Mouse (Mus musculus): ENCODE results near the gene Rnf10. TPM values are rescaled to one million over a fixed set of nuclear protein-coding genes. Genes with fewer than 3 reads are reported as not detected.

The Rnf10 gene
- polyA plus RNA-seq, 1 experiment: 127 TPM

DNA sequence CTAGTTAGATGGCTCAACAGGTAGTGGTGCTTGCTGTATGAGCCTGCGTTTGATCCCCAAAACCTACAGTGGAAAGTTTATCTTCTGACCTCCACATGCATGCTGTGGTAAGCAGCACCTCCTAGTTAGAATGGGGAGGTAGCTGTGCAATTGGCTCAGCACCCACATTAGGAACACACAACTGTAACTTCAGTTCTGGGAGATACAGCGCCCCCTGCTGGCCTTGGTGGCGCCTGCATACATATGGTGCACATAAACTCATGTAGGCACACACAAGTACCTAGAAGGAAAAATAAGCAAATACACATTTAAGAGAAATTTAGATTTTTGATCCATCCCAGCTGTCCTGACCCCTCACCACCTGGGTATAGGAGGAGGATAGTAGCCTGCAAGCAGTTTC lies 50.2 kb downstream of the Rnf10 start:
- peaks cover 4% of the 10 kb centered on the region for H3K4me1 ChIP-seq
- TF ChIP-seq FLI1 (IDR thresholded peaks at IDR 0.05; ENCODE audit: low read length): no peak
- H3K9me3 ChIP-seq: peaks cover 22% of the 10 kb centered on the region
- peaks cover 77% of the 10 kb centered on the region for H3K27me3 ChIP-seq (replicated peaks)
- H3K4me3 ChIP-seq (replicated peaks): no peak overlapping the region
- H3K36me3 ChIP-seq (replicated peaks; ENCODE audit: low read length): no peaks in the 10 kb centered on the region

DNA sequence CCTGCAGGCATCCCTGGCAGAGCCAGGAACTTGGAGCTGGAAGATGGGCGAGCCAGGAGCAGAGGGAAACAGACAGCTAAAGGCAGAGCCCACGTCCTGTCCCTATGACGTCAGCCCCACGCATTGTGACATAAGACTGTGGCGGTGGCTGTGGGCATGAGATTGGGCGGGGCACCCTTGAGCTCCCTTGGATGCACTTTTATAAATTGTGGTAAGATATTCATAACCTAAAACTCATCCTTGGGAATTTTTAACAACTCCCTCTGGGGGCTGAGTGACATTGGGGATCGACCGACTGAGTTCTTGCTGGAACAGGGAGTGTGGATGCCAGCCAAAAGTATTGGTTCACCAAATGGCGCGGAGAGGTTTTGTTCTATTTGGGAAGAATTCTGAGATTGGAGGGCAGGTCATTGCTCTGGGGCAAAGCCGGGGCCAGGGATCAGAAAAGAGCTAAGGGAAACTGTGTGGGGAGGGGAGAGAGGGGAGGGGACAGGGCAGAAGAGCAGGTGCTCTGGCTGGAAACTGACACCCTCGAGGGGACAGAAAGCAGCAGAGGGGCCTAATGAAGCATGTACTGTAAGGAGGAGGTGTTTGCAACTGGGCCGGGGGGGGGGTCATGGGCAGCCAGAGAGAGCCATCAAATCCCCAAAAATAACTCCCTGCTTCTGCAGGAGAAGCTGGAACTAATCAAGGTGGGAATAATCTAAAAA lies 51.6 kb downstream of the Rnf10 start:
- H3K27me3 ChIP-seq (replicated peaks): peaks cover 80% of the 10 kb centered on the region
- H3K36me3 ChIP-seq (replicated peaks; ENCODE audit: low read length): no peaks in the 10 kb centered on the region
- no peak for TF ChIP-seq GATA1 (IDR thresholded peaks at IDR 0.05; ENCODE audit: borderline replicate concordance, low read length)
- TF ChIP-seq FLI1 (IDR thresholded peaks at IDR 0.05; ENCODE audit: low read length): no peak
- H3K9me3 ChIP-seq: peaks cover 22% of the 10 kb centered on the region
- peaks cover 4% of the 10 kb centered on the region for H3K4me1 ChIP-seq
- H3K4me3 ChIP-seq (replicated peaks): no peak overlapping the region

DNA sequence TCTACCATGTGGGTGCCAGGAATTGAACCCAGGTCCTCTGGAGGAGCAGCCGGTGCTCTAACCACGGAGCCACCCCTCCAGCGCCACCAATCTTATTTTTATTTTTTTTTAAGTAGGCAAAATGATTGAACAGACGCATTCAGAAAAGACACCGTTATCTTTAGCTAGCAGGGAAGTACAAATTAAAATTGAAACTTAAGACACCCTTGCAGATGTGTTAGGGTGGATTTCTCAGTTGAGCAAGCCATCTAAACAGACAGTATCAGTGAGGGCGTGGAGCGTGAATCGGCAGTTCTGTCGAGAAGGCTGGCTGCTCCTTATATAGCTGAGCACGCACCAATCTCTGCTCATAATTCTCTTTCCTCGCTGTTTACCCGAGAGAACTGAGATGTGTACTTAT lies 54.7 kb downstream of the Rnf10 start:
- Histone ChIP-seq H3K27me3 (replicated peaks) (peaks cover 86% of the 10 kb centered on the region), H3K36me3 (replicated peaks; ENCODE audit: low read length) (no peaks in the 10 kb centered on the region), H3K4me1 (peaks cover 19% of the 10 kb centered on the region), H3K4me3 (replicated peaks) (no peak overlapping the region), H3K9me3 (peaks cover 26% of the 10 kb centered on the region)
- TF ChIP-seq GATA1 (IDR thresholded peaks at IDR 0.05; ENCODE audit: borderline replicate concordance, low read length) (no peak), FLI1 (IDR thresholded peaks at IDR 0.05; ENCODE audit: low read length) (no peak)

DNA sequence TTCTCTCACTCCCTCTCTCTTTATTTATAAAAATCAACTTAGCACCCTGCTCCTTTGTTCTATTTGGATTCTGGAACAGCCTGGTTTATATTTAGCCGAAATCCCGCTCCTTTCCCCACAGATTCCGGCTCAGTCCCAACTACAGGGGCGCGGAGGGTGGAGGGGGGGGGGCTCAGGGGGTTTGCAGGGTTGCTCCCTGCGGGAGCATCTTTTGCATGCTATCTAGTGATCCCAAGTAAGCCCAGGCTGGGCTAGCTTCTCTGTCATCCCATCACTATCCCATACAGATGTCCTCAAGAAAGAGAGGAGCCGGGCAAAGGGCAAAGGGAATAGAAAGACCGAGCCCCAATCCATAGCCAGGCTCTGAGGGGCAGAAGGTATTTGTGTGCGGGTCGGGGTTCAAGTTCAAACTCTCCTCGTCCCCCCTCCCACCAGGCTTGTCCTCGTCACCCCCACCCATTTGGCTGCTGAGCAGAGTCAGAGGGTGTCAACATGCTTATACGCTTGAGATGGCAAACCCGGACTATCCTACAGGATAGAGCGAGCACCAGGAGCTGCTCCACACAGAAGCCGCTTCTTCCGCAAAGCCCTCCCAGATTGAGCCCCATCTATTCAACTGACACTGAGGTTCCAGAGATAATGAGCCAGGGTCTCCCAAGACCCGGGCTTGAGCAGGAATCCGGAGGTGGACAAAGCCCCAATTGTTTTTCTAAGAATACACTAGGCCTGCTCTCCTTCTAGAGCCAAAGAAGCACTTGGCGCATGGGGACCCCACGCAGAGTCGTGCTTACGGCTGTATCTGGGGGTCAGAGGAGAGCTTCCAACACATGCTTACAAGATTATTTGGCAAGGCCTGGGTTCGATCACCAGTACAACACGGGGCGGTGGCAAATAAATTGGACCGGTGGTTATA lies 57.2 kb downstream of the Rnf10 start:
- H3K27me3 ChIP-seq (replicated peaks): peaks cover 86% of the 10 kb centered on the region
- no peak overlapping the region for H3K4me3 ChIP-seq (replicated peaks)
- H3K4me1 ChIP-seq: peaks cover 15% of the 10 kb centered on the region
- peaks cover 16% of the 10 kb centered on the region for H3K9me3 ChIP-seq
- H3K36me3 ChIP-seq (replicated peaks; ENCODE audit: low read length): no peaks in the 10 kb centered on the region
- no peak for TF ChIP-seq GATA1 (IDR thresholded peaks at IDR 0.05; ENCODE audit: borderline replicate concordance, low read length)

DNA sequence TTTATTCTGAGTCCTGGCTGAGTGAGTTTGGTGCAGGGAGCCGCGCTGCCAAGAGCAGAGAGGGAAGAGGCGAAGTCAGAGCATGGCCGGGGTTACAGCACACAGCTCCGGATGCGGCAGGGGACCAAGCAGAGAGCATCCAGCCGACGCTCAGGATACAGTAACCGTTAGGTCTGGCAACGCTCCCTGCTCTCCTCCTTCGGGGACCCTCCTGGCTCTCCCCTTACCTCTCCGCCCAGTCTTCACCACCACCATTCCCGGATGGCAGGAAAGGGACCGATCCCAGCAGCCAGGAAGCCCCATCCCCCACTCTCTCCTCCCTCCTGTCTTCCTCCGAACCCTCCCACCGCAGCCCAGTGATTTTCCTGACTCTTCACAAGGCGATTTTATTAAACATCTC lies 57.8 kb downstream of the Rnf10 start:
- Histone ChIP-seq H3K9me3 (peaks cover 16% of the 10 kb centered on the region), H3K27me3 (replicated peaks) (peaks cover 81% of the 10 kb centered on the region), H3K4me3 (replicated peaks) (peak overlapping the region; percentile 81)

DNA sequence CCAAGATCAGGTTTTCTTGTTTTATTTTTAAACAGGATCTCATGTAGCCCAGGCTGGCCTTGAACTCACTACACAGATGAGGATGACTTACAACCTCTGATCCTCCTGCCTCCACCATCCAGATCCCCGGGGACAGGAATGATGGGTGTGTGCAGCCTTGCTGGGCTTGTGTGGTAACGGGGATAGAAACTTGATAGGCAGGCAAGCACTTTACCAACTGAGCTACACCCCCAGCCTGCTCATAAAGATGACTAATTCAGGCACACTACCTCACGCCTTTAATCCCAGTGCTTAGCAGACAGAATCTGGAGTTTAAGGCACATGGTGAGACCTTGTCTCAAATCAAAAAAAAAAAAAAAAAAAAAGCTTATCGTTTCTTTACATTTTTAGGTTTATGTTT lies 59.8 kb downstream of the Rnf10 start:
- Histone ChIP-seq H3K9me3 (peaks cover 4% of the 10 kb centered on the region; the same call in 1 of the 2 replicates), H3K36me3 (replicated peaks; ENCODE audit: low read length) (no peaks in the 10 kb centered on the region), H3K27me3 (replicated peaks) (peaks cover 69% of the 10 kb centered on the region), H3K4me3 (replicated peaks) (no peak overlapping the region), H3K4me1 (peaks cover 15% of the 10 kb centered on the region)
- TF ChIP-seq GATA1 (IDR thresholded peaks at IDR 0.05; ENCODE audit: borderline replicate concordance, low read length) (no peak), FLI1 (IDR thresholded peaks at IDR 0.05; ENCODE audit: low read length) (no peak)

More for the DNA sequence above, 57.8 kb downstream of the Rnf10 start:
- H3K4me1 ChIP-seq: peaks cover 15% of the 10 kb centered on the region
- H3K36me3 ChIP-seq (replicated peaks; ENCODE audit: low read length): no peaks in the 10 kb centered on the region
- no peak for TF ChIP-seq GATA1 (IDR thresholded peaks at IDR 0.05; ENCODE audit: borderline replicate concordance, low read length)
- no peak for TF ChIP-seq FLI1 (IDR thresholded peaks at IDR 0.05; ENCODE audit: low read length)

DNA sequence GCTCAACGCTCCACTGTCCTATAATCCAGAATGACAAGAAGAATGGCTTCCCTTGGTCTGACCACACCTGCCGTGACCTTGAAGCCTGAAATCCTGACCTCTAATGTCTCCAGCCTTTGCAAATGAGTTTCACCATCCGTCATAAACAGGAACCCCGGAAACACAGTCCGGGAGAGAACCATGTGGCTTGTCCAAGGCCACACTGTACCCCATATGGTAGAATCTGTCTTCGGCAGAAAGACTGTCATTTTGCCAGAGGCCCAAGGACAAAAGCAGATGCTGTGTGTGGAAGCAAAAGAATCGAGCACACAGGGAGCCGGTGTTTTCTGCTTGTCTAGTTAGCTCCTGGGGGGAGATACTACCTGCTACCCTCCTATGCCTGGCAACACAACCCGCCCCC lies 60.2 kb downstream of the Rnf10 start:
- Histone ChIP-seq H3K4me3 (replicated peaks) (no peak overlapping the region), H3K27me3 (replicated peaks) (peaks cover 65% of the 10 kb centered on the region)
- no peak for TF ChIP-seq FLI1 (IDR thresholded peaks at IDR 0.05; ENCODE audit: low read length)
- TF ChIP-seq GATA1 (IDR thresholded peaks at IDR 0.05; ENCODE audit: borderline replicate concordance, low read length): no peak

DNA sequence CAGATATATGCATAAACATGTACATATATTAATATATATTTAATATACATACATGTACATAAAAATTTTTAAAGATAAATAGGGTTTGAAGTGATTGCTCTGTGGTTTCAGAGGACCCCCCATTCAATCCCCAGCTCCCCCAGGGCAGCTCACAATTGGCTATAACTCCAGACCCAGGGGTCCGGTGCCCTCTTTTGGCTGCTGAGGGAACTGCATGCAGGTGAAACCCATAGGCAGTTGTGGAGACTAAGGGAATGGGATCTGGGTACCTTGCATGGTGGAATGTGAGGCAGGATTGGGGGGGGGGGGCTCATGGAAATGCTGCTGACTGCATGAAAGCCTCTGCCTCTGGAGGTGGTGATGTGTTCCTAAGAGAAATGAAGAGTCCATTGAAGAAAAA lies 62.3 kb downstream of the Rnf10 start:
- H3K9me3 ChIP-seq: peaks cover 4% of the 10 kb centered on the region; the same call in 1 of the 2 replicates
- no peak overlapping the region for H3K4me3 ChIP-seq (replicated peaks)
- peaks cover 62% of the 10 kb centered on the region for H3K27me3 ChIP-seq (replicated peaks)
- H3K36me3 ChIP-seq (replicated peaks; ENCODE audit: low read length): no peaks in the 10 kb centered on the region
- peaks cover 19% of the 10 kb centered on the region for H3K4me1 ChIP-seq
- TF ChIP-seq GATA1 (IDR thresholded peaks at IDR 0.05; ENCODE audit: borderline replicate concordance, low read length): no peak
- no peak for TF ChIP-seq FLI1 (IDR thresholded peaks at IDR 0.05; ENCODE audit: low read length)

More for the DNA sequence above, 60.2 kb downstream of the Rnf10 start:
- Histone ChIP-seq H3K36me3 (replicated peaks; ENCODE audit: low read length) (no peaks in the 10 kb centered on the region), H3K4me1 (peaks cover 16% of the 10 kb centered on the region), H3K9me3 (peaks cover 4% of the 10 kb centered on the region; the same call in 1 of the 2 replicates)

DNA sequence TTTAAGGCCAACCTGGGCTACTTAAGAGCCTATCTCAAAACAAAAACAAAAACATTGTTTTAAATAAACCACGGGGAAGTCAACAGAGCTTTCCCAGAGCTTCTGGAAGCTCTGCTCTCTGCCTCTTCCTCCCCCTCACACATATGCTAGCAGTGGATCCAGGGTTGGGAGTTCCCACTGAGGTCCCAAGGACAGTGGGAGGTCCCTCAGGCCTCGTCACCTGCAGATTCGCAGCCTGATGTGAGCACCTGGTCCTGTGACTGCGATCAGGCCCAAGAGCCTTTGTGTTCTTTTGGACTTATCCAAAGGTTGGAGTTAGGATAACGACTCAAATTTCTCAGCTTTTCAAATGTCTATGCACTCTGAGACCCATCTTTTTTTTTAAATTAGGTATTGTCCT lies 64.1 kb downstream of the Rnf10 start:
- H3K4me1 ChIP-seq: peaks cover 25% of the 10 kb centered on the region
- no peaks in the 10 kb centered on the region for H3K36me3 ChIP-seq (replicated peaks; ENCODE audit: low read length)
- TF ChIP-seq GATA1 (IDR thresholded peaks at IDR 0.05; ENCODE audit: borderline replicate concordance, low read length) (no peak), FLI1 (IDR thresholded peaks at IDR 0.05; ENCODE audit: low read length) (no peak)
- H3K9me3 ChIP-seq: peaks cover 4% of the 10 kb centered on the region; the same call in 1 of the 2 replicates
- no peak overlapping the region for H3K4me3 ChIP-seq (replicated peaks)
- H3K27me3 ChIP-seq (replicated peaks): peaks cover 66% of the 10 kb centered on the region

DNA sequence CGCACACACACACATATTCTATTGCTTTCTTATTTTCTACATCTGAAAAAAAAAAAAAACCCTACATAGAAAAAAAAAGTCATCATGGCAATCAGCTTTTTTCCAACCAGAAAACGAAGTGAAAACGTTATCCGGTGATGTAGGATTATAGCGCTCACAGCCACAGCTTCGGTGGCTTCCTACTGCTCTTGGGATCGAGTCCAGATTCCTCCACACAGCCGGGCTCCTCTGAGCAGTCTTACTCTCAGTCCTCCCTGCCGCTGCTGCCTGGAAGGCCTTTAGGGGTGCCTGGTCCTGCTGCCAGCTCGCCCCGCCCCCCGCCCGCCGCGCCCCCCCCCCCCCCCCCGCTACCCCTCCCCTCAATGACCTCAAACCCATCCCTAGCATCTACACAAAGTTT lies 64.8 kb downstream of the Rnf10 start:
- Histone ChIP-seq H3K36me3 (replicated peaks; ENCODE audit: low read length) (no peaks in the 10 kb centered on the region), H3K9me3 (no peaks in the 10 kb centered on the region), H3K27me3 (replicated peaks) (peaks cover 64% of the 10 kb centered on the region), H3K4me3 (replicated peaks) (no peak overlapping the region), H3K4me1 (peaks cover 29% of the 10 kb centered on the region)
- TF ChIP-seq FLI1 (IDR thresholded peaks at IDR 0.05; ENCODE audit: low read length) (no peak), GATA1 (IDR thresholded peaks at IDR 0.05; ENCODE audit: borderline replicate concordance, low read length) (no peak)
